Mouse (Mus musculus): ENCODE measurements around the gene Tmem30b.

- TF ChIP-seq USF1 (IDR thresholded peaks at IDR 0.05; ENCODE audit: low read depth) = no peak
- no peak for TF ChIP-seq POLR2A (IDR thresholded peaks at IDR 0.05; ENCODE audit: insufficient read length, low read depth)
- TF ChIP-seq CEBPB (IDR thresholded peaks at IDR 0.05; ENCODE audit: insufficient read depth, poor library complexity, severe bottlenecking) = no peak
- TF ChIP-seq POLR2AphosphoS2 (IDR thresholded peaks at IDR 0.05; ENCODE audit: insufficient read length, low read depth) = no peak
- TF ChIP-seq TCF3 (IDR thresholded peaks at IDR 0.05; ENCODE audit: insufficient read length, low read depth) = no peak
- TF ChIP-seq MAX (IDR thresholded peaks at IDR 0.05; ENCODE audit: low read depth) = no peak
- no peak for TF ChIP-seq SRF (IDR thresholded peaks at IDR 0.05; ENCODE audit: control insufficient read depth, insufficient read length, low read depth)
- no peak for TF ChIP-seq E2F4 (IDR thresholded peaks at IDR 0.05; ENCODE audit: insufficient read depth)
- no peak for TF ChIP-seq TCF12 (IDR thresholded peaks at IDR 0.05; ENCODE audit: insufficient read depth, poor library complexity, severe bottlenecking)
- no peak for TF ChIP-seq MYOG (IDR thresholded peaks at IDR 0.05; ENCODE audit: control insufficient read depth in 1 of 3, insufficient read depth in 1 of 3, insufficient read length in 2 of 3, low read depth in 2 of 3)
These were observed 20.8 kb downstream of the Tmem30b start for GRCm38 (mm10) chr12:73525254-73525885.

Measured in myocyte (in vitro differentiated cells).